In genomic region chr5:142512112-142512511, GRCm38 (mm10) we compare ENCODE assay signal across 20 mouse cellular contexts. TPM values are rescaled to one million over a fixed set of nuclear protein-coding genes. Genes with fewer than 3 reads are reported as not detected.
DNase-seq lines count a peak whose midpoint lies in the region; ATAC-seq and TF ChIP-seq lines count a peak whose summit lies in the region.
"Had no signal": no experiment of that assay in that cellular context is flagged by ENCODE, and none has a peak within 500 bp of the region (broad histone marks: within the 10 kb centered on the region; RNA-seq: fewer than 3 reads in every experiment).

No protein-coding gene starts in this region.

- H3K27me3 ChIP-seq in lung, postnatal 0 days (replicated peaks; ENCODE audit: insufficient read depth, low read length) = no peaks in the 10 kb centered on the region
- H3K27me3 ChIP-seq: embryonic facial prominence, embryonic 12.5 days; forebrain, embryonic 13.5 days; forebrain, embryonic 15.5 days had no signal

- no peaks in the 10 kb centered on the region for H3K9me3 ChIP-seq in lung, postnatal 0 days (ENCODE audit: low read length)
- H3K9me3 ChIP-seq: embryonic facial prominence, embryonic 10.5 days; embryonic facial prominence, embryonic 12.5 days; forebrain, embryonic 13.5 days; forebrain, embryonic 15.5 days had no signal

- 0 out of 2 replicates have a peak, but pooled peaks cover 3% of the 10 kb centered on the region for H3K4me1 ChIP-seq in lung, postnatal 0 days (ENCODE audit: insufficient read depth, low read depth, low read length)

- DNase-seq in left cerebral cortex, adult 18-20 months (ENCODE audit: low spot score in 2 of 2) = peak; percentile 30 to 46
- DNase-seq in left cerebral cortex, postnatal 10 days (ENCODE audit: extremely low spot score in 1 of 2, low spot score in 2 of 2) = no peak
- peak; percentile 33 for DNase-seq in lung, postnatal 0 days (ENCODE audit: low spot score)
- DNase-seq in lung, postnatal 36 days = no peak
- peak; percentile 81 for DNase-seq in brain, adult 2 months (ENCODE audit: low read depth, low spot score)
- DNase-seq in telencephalon, adult 2 months (ENCODE audit: low read depth, low spot score) = peak; percentile 33
- DNase-seq in gastrocnemius, adult 2 months = no peak
- DNase-seq: adrenal gland, adult 2 months; adrenal gland, postnatal 10 days; adrenal gland, postnatal 25 days; cerebellum, adult 11-12 months; cerebellum, adult 2 months; cerebellum, adult 9-10 months; cerebellum, postnatal 10 days; cerebellum, postnatal 25 days had no signal

- WGBS in lung, postnatal 0 days = 55% methylated on average over 4 of the region's 4 CpGs

- TF ChIP-seq EP300 in lung, postnatal 0 days (IDR thresholded peaks at IDR 0.05) = no peak

- no peak overlapping the region for H3K4me3 ChIP-seq in lung, postnatal 0 days (ENCODE audit: low read depth, low read length)
- H3K4me3 ChIP-seq in gastrocnemius, adult 2 months = no peak overlapping the region
- H3K4me3 ChIP-seq: embryonic facial prominence, embryonic 10.5 days; embryonic facial prominence, embryonic 12.5 days; forebrain, embryonic 13.5 days; forebrain, embryonic 15.5 days had no signal

- H3K27ac ChIP-seq in lung, postnatal 0 days (ENCODE audit: low read length) = no peak overlapping the region
- H3K27ac ChIP-seq in gastrocnemius, adult 2 months = no peak overlapping the region
- H3K27ac ChIP-seq: embryonic facial prominence, embryonic 10.5 days; embryonic facial prominence, embryonic 12.5 days; forebrain, embryonic 13.5 days; forebrain, embryonic 15.5 days had no signal

- no peak for TF ChIP-seq CTCF in lung, postnatal 0 days (IDR thresholded peaks at IDR 0.05)
- no peak for TF ChIP-seq CTCF in gastrocnemius, adult 2 months (IDR thresholded peaks at IDR 0.05)

- 0 out of 2 replicates have a peak, but pooled peaks have one; percentile 18 for ATAC-seq in lung, postnatal 0 days
- ATAC-seq: forebrain, embryonic 13.5 days; forebrain, embryonic 15.5 days had no signal

- intact Hi-C loops in left cerebral cortex, postnatal 10 days (cut with DNase I) = no loop called here
- intact Hi-C loops in gastrocnemius, adult 2 months (cut with DNase I) = no loop called here

- H3K9ac ChIP-seq in lung, postnatal 0 days (replicated peaks; ENCODE audit: low read depth) = no peak overlapping the region
- H3K9ac ChIP-seq: embryonic facial prominence, embryonic 12.5 days; forebrain, embryonic 13.5 days; forebrain, embryonic 15.5 days had no signal

- no peaks in the 10 kb centered on the region for H3K36me3 ChIP-seq in lung, postnatal 0 days (ENCODE audit: insufficient read depth, low read length)
- H3K36me3 ChIP-seq: embryonic facial prominence, embryonic 10.5 days; embryonic facial prominence, embryonic 12.5 days; forebrain, embryonic 15.5 days had no signal

- H3K4me2 ChIP-seq in lung, postnatal 0 days (replicated peaks; ENCODE audit: low read depth, low read length) = no peak overlapping the region
- H3K4me2 ChIP-seq: embryonic facial prominence, embryonic 12.5 days; forebrain, embryonic 13.5 days; forebrain, embryonic 15.5 days had no signal

RNA-seq across cellular contexts. Expression of gene Papolb, which starts 17.8 kb away (rescaled TPM):
- under 1 TPM; 0.81 to 0.91 TPM for total RNA-seq in left cerebral cortex, adult 18-20 months (2021)
- total RNA-seq in left cerebral cortex, postnatal 10 days (2021) = under 1 TPM; 0.87 to 0.88 TPM
- 0.12 and 0.15 TPM in 2 replicates for polyA plus RNA-seq in lung, postnatal 0 days (2015; fragmentation: Nextera tagmentation; extraction: Ambion mirVana)
- total RNA-seq in gastrocnemius, adult 2 months (2021) = under 1 TPM; 0.08 to 0.14 TPM
- total RNA-seq: MEL had no signal
- polyA plus RNA-seq: adrenal gland, adult 2 months had no signal

RNA-seq across cellular contexts. Expression of gene Radil, which starts 38.8 kb away (rescaled TPM):
- total RNA-seq in left cerebral cortex, adult 18-20 months (2021) = 10 to 100 TPM; 14.1 to 15.4 TPM
- 10 to 100 TPM; 19.9 to 20.9 TPM for total RNA-seq in left cerebral cortex, postnatal 10 days (2021)
- 13.5 and 14.5 TPM in 2 replicates for polyA plus RNA-seq in lung, postnatal 0 days (2015; fragmentation: Nextera tagmentation; extraction: Ambion mirVana)
- total RNA-seq in gastrocnemius, adult 2 months (2021) = 1 to 10 TPM; 1.5 to 1.8 TPM

RNA-seq across cellular contexts. Expression of gene Ap5z1, which starts 48.4 kb away (rescaled TPM):
- 10 to 100 TPM; 18.3 to 20.5 TPM for total RNA-seq in left cerebral cortex, adult 18-20 months (2021)
- 10 to 100 TPM; 17.5 to 22.3 TPM for total RNA-seq in left cerebral cortex, postnatal 10 days (2021)
- polyA plus RNA-seq in lung, postnatal 0 days (2015; fragmentation: Nextera tagmentation; extraction: Ambion mirVana) = 6.2 and 7.2 TPM in 2 replicates
- 1 to 10 TPM; 3.7 to 5.0 TPM for total RNA-seq in gastrocnemius, adult 2 months (2021)

Comparison
In these comparisons a context has a peak if more than half of its experiments do, and no peak if none do; other contexts are left out.
1. DNase-seq: peak in left cerebral cortex, adult 18-20 months (2 of 2), lung, postnatal 0 days (single experiment), brain, adult 2 months (single experiment) and telencephalon, adult 2 months (single experiment); none in left cerebral cortex, postnatal 10 days (0 of 2), lung, postnatal 36 days (single experiment) and gastrocnemius, adult 2 months (single experiment).
2. RNA of gene Radil, which starts 38.8 kb away (total RNA-seq): 19.9 to 20.9 TPM in left cerebral cortex, postnatal 10 days and 14.1 to 15.4 TPM in left cerebral cortex, adult 18-20 months; 1.5 to 1.8 TPM in gastrocnemius, adult 2 months; every median in the first group is over 4 times any median in the second.